Mouse (Mus musculus) intestine, postnatal 0 days (tissue): ENCODE measurements at regions not wholly inside any gene's neighbourhood (a gene's known extent, or its start where the extent isn't known, plus 50 kb on each side); places are given as distances from the start of the nearest gene placed in this dataset.

ENCODE experiments used
- ATAC-seq: fragments of 200-750 bp; cut with Nextera tagmentation; 2 replicates; pipeline ENCODE4 v1.8.0; 2017; ENCODE audit warnings: mild to moderate bottlenecking, moderate TSS enrichment, moderate library complexity
- H3K27ac ChIP-seq: fragments of 300-500 bp; sonication (generic); 2 replicates; pipeline ENCODE4 v1.5.1; 2014; ENCODE audit warnings: mild to moderate bottlenecking, low read depth, low read length, moderate library complexity
- H3K27me3 ChIP-seq: fragments of 300-500 bp; sonication (generic); replicated peaks from 2 replicates; pipeline ENCODE4 v1.6.1; 2014; ENCODE audit warnings: low read length, mixed read lengths; ENCODE audit not compliant: control insufficient read depth, insufficient read depth
- H3K36me3 ChIP-seq: fragments of 300-500 bp; sonication (generic); 2 replicates; pipeline ENCODE4 v1.6.1; 2014; ENCODE audit warnings: mild to moderate bottlenecking, moderate library complexity; ENCODE audit not compliant: control insufficient read depth, insufficient read depth
- H3K4me1 ChIP-seq: fragments of 300-500 bp; sonication (generic); replicated peaks from 2 replicates; pipeline ENCODE4 v1.6.1; 2014; ENCODE audit warnings: antibody characterized with exemption, low read length, mixed read lengths; ENCODE audit not compliant: control insufficient read depth, insufficient read depth
- H3K4me2 ChIP-seq: fragments of 300-500 bp; sonication (generic); replicated peaks from 2 replicates; pipeline ENCODE4 v1.6.1; 2014; ENCODE audit warnings: low read depth, mild to moderate bottlenecking, moderate library complexity
- H3K4me3 ChIP-seq: fragments of 300-500 bp; sonication (generic); 2 replicates; pipeline ENCODE4 v1.5.1; 2014; ENCODE audit warnings: low read depth, low read length
- H3K9ac ChIP-seq: fragments of 300-500 bp; sonication (generic); 2 replicates; pipeline ENCODE4 v1.6.1; 2014; ENCODE audit warnings: mild to moderate bottlenecking, low read depth, low read length
- H3K9me3 ChIP-seq: fragments of 300-500 bp; sonication (generic); 2 replicates; pipeline ENCODE4 v1.6.1; 2016; ENCODE audit warnings: mixed run types; ENCODE audit not compliant: control insufficient read depth
- CTCF ChIP-seq: sonication (generic); IDR thresholded peaks from 2 replicates; pipeline ENCODE4 v1.5.1; 2016; ENCODE audit warnings: low read depth, mild to moderate bottlenecking, control low read depth, antibody characterized with exemption, moderate library complexity
- WGBS: fragments of 180-500 bp; shearing (Covaris S2); extraction: QIAGEN DNeasy Blood & Tissue Kit; methylation state at CpG from one replicate; pipeline ENCODE4 v1.1.7; 2014; 5-methylcytosine and 5-hydroxymethylcytosine counted together

DNA sequence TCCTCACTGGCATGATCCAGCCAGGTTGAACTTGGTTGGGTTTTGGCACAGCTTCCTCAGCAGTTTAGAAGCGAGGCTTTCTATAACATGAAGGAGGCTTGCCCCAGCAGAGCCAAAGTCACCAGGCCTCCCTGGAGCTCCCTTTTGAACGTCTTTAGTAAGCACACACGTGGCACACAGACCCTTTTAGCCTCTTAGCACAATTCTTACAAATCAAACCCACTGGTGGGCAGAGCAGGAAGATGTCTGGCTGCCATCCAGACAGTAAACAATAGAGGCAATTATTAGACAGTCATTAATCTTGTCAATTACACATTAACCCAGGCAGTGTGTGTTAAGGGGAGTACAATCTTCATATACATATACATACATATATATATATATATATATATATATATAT, 157.8 kb upstream of the Map3k1 start:
- 22% methylated on average over 3 of the region's 3 CpGs for WGBS
- H3K4me1 ChIP-seq: peaks cover 4% of the 10 kb centered on the region; the same call in 1 of the 2 replicates

DNA sequence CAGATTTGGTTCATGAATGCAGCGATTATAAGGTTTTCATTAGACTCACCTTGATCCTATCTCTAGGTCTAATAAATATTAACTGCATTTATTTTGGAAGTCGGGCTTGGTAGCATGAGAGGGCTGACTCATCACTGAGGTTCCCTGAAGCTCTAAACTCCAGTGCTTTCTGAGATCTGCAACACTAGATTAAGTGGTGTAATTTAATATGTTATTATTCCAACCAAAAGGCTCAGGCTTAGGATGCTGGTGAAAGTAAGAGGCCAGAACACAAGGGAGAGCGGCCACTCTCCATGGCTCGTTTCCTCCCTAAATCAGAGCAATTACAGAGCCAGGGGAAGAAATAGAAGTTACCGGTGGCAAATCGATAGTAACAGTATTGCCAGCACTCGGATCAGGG, 159.4 kb upstream of the Map3k1 start:
- WGBS: 70% methylated on average over 7 of the region's 7 CpGs
- Histone ChIP-seq H3K27me3 (no peaks in the 10 kb centered on the region), H3K4me2 (no peak overlapping the region), H3K4me1 (peaks cover 4% of the 10 kb centered on the region; the same call in 1 of the 2 replicates), H3K4me3 (no peak overlapping the region), H3K36me3 (no peaks in the 10 kb centered on the region), H3K27ac (no peak overlapping the region), H3K9ac (no peak overlapping the region), H3K9me3 (no peaks in the 10 kb centered on the region)
- no peak for ATAC-seq
- no peak for TF ChIP-seq CTCF

More for the DNA sequence above, 157.8 kb upstream of the Map3k1 start:
- H3K27me3 ChIP-seq: no peaks in the 10 kb centered on the region
- no peak overlapping the region for H3K9ac ChIP-seq
- H3K9me3 ChIP-seq: no peaks in the 10 kb centered on the region
- TF ChIP-seq CTCF: no peak
- H3K4me3 ChIP-seq: no peak overlapping the region
- H3K27ac ChIP-seq: no peak overlapping the region
- ATAC-seq: no peak
- H3K4me2 ChIP-seq: no peak overlapping the region
- no peaks in the 10 kb centered on the region for H3K36me3 ChIP-seq

DNA sequence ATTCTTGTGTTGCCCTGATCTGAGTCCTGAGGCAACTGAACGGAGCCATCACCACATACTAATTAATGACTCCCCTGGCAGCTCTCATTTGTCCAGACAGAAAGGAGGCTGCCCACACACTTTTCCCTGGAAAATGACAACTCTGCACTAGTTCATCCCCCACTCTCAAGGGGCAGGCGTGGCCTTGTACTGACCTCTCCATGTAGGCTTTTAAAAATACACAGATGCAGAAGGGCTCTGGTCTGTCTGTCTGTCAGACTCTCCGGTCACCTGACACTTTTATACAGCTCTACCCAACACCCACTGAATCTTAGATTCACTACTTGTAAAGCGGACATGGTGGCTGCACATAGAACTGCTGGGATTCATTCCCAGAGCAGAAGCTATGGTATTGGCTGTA, 165.5 kb upstream of the Map3k1 start:
- no peak overlapping the region for H3K4me3 ChIP-seq
- WGBS: 65% methylated on average over 4 of the region's 4 CpGs
- no peak for ATAC-seq
- TF ChIP-seq CTCF: no peak
- no peaks in the 10 kb centered on the region for H3K27me3 ChIP-seq
- no peak overlapping the region for H3K9ac ChIP-seq
- H3K9me3 ChIP-seq: no peaks in the 10 kb centered on the region
- H3K36me3 ChIP-seq: no peaks in the 10 kb centered on the region
- no peak overlapping the region for H3K4me2 ChIP-seq
- H3K4me1 ChIP-seq: peaks cover 4% of the 10 kb centered on the region; the same call in 1 of the 2 replicates
- H3K27ac ChIP-seq: no peak overlapping the region

DNA sequence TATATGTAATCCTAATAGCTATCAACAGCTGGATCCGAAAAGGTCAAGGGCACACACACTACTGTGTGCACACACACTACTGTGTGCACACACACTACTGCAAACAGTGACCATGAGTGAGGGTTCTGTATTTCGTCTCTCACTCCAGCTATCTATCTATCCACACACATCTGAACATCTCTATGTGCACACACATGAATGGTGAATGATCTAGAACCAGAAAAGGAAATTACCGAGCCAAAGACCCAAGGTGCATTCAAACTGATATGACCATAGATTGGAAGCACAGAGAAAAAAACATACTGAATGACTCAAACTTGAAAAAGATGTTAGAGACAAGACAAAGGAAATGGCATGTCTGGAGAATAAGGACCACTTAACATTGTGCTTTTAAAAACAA, 166.8 kb upstream of the Map3k1 start:
- H3K4me1 ChIP-seq: peaks cover 7% of the 10 kb centered on the region; the same call in 1 of the 2 replicates
- no peaks in the 10 kb centered on the region for H3K27me3 ChIP-seq
- H3K36me3 ChIP-seq: no peaks in the 10 kb centered on the region
- no peak overlapping the region for H3K9ac ChIP-seq
- no peak for TF ChIP-seq CTCF
- ATAC-seq: no peak
- no peak overlapping the region for H3K4me2 ChIP-seq
- 85% methylated on average over 3 of the region's 3 CpGs for WGBS
- H3K27ac ChIP-seq: no peak overlapping the region
- H3K4me3 ChIP-seq: no peak overlapping the region
- no peaks in the 10 kb centered on the region for H3K9me3 ChIP-seq

DNA sequence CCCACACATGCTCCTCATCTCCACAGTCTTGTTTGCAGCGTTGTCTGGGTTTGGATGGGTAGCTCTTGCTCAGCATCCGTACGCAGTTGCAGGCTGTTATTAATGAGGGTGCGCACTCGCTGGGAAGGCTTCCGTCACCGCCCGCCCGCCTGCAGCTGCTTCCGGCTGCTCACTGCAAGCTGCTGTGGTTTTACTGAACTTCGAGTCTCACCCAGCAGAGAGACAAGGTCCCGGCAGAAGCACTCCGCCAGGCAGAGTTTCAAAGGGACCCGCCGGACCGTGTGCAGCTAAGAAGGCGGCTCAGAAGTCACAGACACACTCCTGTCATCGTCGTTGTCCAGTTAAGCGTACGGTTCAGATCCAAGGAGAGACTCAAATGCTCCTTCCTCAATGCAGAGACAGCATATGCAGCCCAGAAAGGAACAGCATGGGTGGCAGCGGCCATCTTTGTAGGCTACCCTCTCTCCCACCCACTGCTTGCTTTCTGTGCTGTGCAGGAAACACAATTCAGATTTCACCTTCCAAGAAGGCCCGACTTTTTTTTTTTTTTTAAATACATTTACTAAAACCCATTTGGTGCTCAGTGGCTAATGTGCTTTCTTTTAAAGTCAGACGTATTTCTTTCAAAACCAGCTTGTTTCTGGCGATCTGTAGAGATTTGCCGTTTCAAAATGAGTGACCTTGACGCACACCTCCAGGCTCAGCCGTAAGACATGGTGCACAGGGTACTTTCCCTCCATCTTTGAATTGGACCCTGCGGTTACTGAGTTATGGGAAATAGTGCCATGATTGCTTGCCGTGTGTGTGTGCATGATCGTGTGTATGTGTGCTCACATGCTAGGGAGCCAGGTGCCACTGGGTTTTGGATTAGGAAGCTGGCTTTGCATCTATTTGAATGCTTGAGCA, 169.2 kb upstream of the Map3k1 start:
- Histone ChIP-seq H3K4me2 (no peak overlapping the region), H3K9ac (no peak overlapping the region), H3K27ac (no peak overlapping the region), H3K27me3 (no peaks in the 10 kb centered on the region), H3K9me3 (no peaks in the 10 kb centered on the region), H3K4me3 (no peak overlapping the region), H3K36me3 (no peaks in the 10 kb centered on the region), H3K4me1 (peaks cover 7% of the 10 kb centered on the region; the same call in 1 of the 2 replicates)
- no peak for TF ChIP-seq CTCF
- 79% methylated on average over 31 of the region's 31 CpGs for WGBS
- ATAC-seq: no peak

- Histone ChIP-seq H3K4me2 (peak overlapping the region; percentile 25; the same call in 1 of the 2 replicates), H3K4me3 (no peak overlapping the region), H3K36me3 (no peaks in the 10 kb centered on the region), H3K9me3 (no peaks in the 10 kb centered on the region), H3K27ac (no peak overlapping the region), H3K27me3 (no peaks in the 10 kb centered on the region), H3K4me1 (peaks cover 7% of the 10 kb centered on the region; the same call in 1 of the 2 replicates), H3K9ac (no peak overlapping the region)
- no peak for TF ChIP-seq CTCF
- 34% methylated on average over 5 of the region's 5 CpGs for WGBS
- no peak for ATAC-seq
Observed at GRCm38 (mm10) chr13:111978675-111979020, 169.9 kb upstream of the Map3k1 start.
